Mouse (Mus musculus): ENCODE results near the gene Gsg1l2.

Gene Gsg1l2

GRCm38 (mm10) chr11:67774379-67774778 is at the start of gene Gsg1l2:
Gene Gsg1l2, plus strand, starts transcription at chr11:67774608.
- DNase-seq (ENCODE audit: low spot score) = no peak

GRCm38 (mm10) chr11:67727095-67727494 is 47.3 kb upstream of the Gsg1l2 start:
- peak; percentile 8 for DNase-seq (ENCODE audit: low spot score)

- DNase-seq (ENCODE audit: low spot score) = no peak
Measured at GRCm38 (mm10) chr11:67728726-67729125, 45.7 kb upstream of the Gsg1l2 start.

GRCm38 (mm10) chr11:67731056-67731455 is 43.4 kb upstream of the Gsg1l2 start:
- DNase-seq (ENCODE audit: low spot score) = no peak

GRCm38 (mm10) chr11:67733726-67734125 is 40.7 kb upstream of the Gsg1l2 start:
- no peak for DNase-seq (ENCODE audit: low spot score)

- no peak for DNase-seq (ENCODE audit: low spot score)
Measured at GRCm38 (mm10) chr11:67734597-67734996, 39.8 kb upstream of the Gsg1l2 start.

GRCm38 (mm10) chr11:67738345-67738744 is 36.1 kb upstream of the Gsg1l2 start:
- no peak for DNase-seq (ENCODE audit: low spot score)

- DNase-seq (ENCODE audit: low spot score) = no peak
Measured at GRCm38 (mm10) chr11:67738846-67739490, 35.4 kb upstream of the Gsg1l2 start.

GRCm38 (mm10) chr11:67741569-67741968 is 32.8 kb upstream of the Gsg1l2 start:
- DNase-seq (ENCODE audit: low spot score) = no peak

- no peak for DNase-seq (ENCODE audit: low spot score)
Measured at GRCm38 (mm10) chr11:67756287-67756686, 18.1 kb upstream of the Gsg1l2 start.

- peak; percentile 52 for DNase-seq (ENCODE audit: low spot score)
Measured at GRCm38 (mm10) chr11:67757373-67758167, 16.8 kb upstream of the Gsg1l2 start.

- no peak for DNase-seq (ENCODE audit: low spot score)
Measured at GRCm38 (mm10) chr11:67771053-67771452, 3.4 kb upstream of the Gsg1l2 start, which contains the start of gene Glp2r. Gene Glp2r, minus strand, starts transcription at chr11:67771153.

GRCm38 (mm10) chr11:67771691-67772090 is 2.7 kb upstream of the Gsg1l2 start:
- DNase-seq (ENCODE audit: low spot score) = no peak

- DNase-seq (ENCODE audit: low spot score) = peak; percentile 51
Measured at GRCm38 (mm10) chr11:67772577-67772976, 1.8 kb upstream of the Gsg1l2 start.

GRCm38 (mm10) chr11:67790182-67790581 is 15.8 kb downstream of the Gsg1l2 start:
- no peak for DNase-seq (ENCODE audit: low spot score)

- no peak for DNase-seq (ENCODE audit: low spot score)
Measured at GRCm38 (mm10) chr11:67797931-67798330, 23.5 kb downstream of the Gsg1l2 start, which contains the start of gene Dhrs7c. Gene Dhrs7c, plus strand, starts transcription at chr11:67798187.

GRCm38 (mm10) chr11:67800130-67800723 is 25.8 kb downstream of the Gsg1l2 start:
- DNase-seq (ENCODE audit: low spot score) = no peak

GRCm38 (mm10) chr11:67801169-67801568 is 26.8 kb downstream of the Gsg1l2 start:
- no peak for DNase-seq (ENCODE audit: low spot score)

- no peak for DNase-seq (ENCODE audit: low spot score)
Measured at GRCm38 (mm10) chr11:67805538-67805937, 31.1 kb downstream of the Gsg1l2 start.

GRCm38 (mm10) chr11:67806832-67807597 is 32.6 kb downstream of the Gsg1l2 start:
- DNase-seq (ENCODE audit: low spot score) = no peak

GRCm38 (mm10) chr11:67808051-67808450 is 33.6 kb downstream of the Gsg1l2 start:
- no peak for DNase-seq (ENCODE audit: low spot score)

- DNase-seq (ENCODE audit: low spot score) = peak; percentile 20
Measured at GRCm38 (mm10) chr11:67811535-67811934, 37.1 kb downstream of the Gsg1l2 start.

All from adipocyte (in vitro differentiated cells).